Mouse (Mus musculus) neural tube, embryonic 11.5 days (tissue): ENCODE data around the gene Hspa8. TPM values are rescaled to one million over a fixed set of nuclear protein-coding genes. Genes with fewer than 3 reads are reported as not detected.
"Not testable (repeated sequence)": the region's sequence is repeated elsewhere in the genome, so short reads cannot be mapped to it uniquely, and the experiment has no call there.

Experiments used
- ATAC-seq: fragments of 200-750 bp; cut with Nextera tagmentation; 2 replicates; pipeline ENCODE4 v1.8.0; 2017; ENCODE audit warnings: moderate number of reproducible peaks, mild to moderate bottlenecking, moderate TSS enrichment, moderate library complexity; ENCODE audit not compliant: insufficient read depth, low FRiP score, low TSS enrichment
- DNase-seq: peaks from one replicate; pipeline ENCODE4 v3.0.0-alpha.2; 2015; ENCODE audit warnings: low spot score
- H3K27ac ChIP-seq: fragments of 300-500 bp; sonication (generic); 2 replicates; pipeline ENCODE4 v1.5.1; 2014; ENCODE audit warnings: low read depth, mild to moderate bottlenecking, low read length
- H3K27me3 ChIP-seq: fragments of 300-500 bp; sonication (generic); 2 replicates; pipeline ENCODE4 v1.6.1; 2014; ENCODE audit warnings: mild to moderate bottlenecking, low read length, mixed read lengths; ENCODE audit not compliant: control insufficient read depth, insufficient read depth
- H3K36me3 ChIP-seq: fragments of 300-500 bp; sonication (generic); 2 replicates; pipeline ENCODE4 v1.6.1; 2014; ENCODE audit warnings: mild to moderate bottlenecking, low read length, moderate library complexity, mixed read lengths; ENCODE audit not compliant: control insufficient read depth, insufficient read depth
- H3K4me1 ChIP-seq: fragments of 300-500 bp; sonication (generic); 2 replicates; pipeline ENCODE4 v1.6.1; 2014; ENCODE audit warnings: low read length, mixed read lengths; ENCODE audit not compliant: control insufficient read depth, insufficient read depth
- H3K4me2 ChIP-seq: fragments of 300-500 bp; sonication (generic); 2 replicates; pipeline ENCODE4 v1.6.1; 2014; ENCODE audit warnings: low read depth, mild to moderate bottlenecking, moderate library complexity
- H3K4me3 ChIP-seq: fragments of 300-500 bp; sonication (generic); 2 replicates; pipeline ENCODE4 v1.5.1; 2014; ENCODE audit warnings: low read depth, low read length
- H3K9ac ChIP-seq: fragments of 300-500 bp; sonication (generic); 2 replicates; pipeline ENCODE4 v1.6.1; 2014; ENCODE audit warnings: mild to moderate bottlenecking, low read length
- H3K9me3 ChIP-seq: fragments of 300-500 bp; sonication (generic); 2 replicates; pipeline ENCODE4 v1.6.1; 2016; ENCODE audit warnings: low read length; ENCODE audit not compliant: control insufficient read depth
- WGBS: fragments of 180-500 bp; shearing (Covaris S2); extraction: QIAGEN DNeasy Blood & Tissue Kit; methylation state at CpG from one replicate; pipeline ENCODE4 v1.1.7; 2014; 5-methylcytosine and 5-hydroxymethylcytosine counted together
- polyA plus RNA-seq: library from polyadenylated mRNA; unstranded; fragments of >200 nt; fragmentation: Nextera tagmentation; extraction: Ambion mirVana; gene quantifications from 2 replicates; pipeline ENCODE4 v1.2.1, GENCODE M21; 2014

Gene Hspa8
- polyA plus RNA-seq, 1 experiment from 2014 or later, result 3,707 TPM

- Histone ChIP-seq H3K4me3 (no peak overlapping the region), H3K4me1 (peaks cover 6% of the 10 kb centered on the region), H3K4me2 (no peak overlapping the region), H3K27me3 (no peaks in the 10 kb centered on the region), H3K9ac (no peak overlapping the region), H3K27ac (no peak overlapping the region), H3K9me3 (no peaks in the 10 kb centered on the region), H3K36me3 (no peaks in the 10 kb centered on the region)
- DNase-seq (no peak), ATAC-seq (no peak)
- 82% methylated on average over 11 of the region's 11 CpGs for WGBS
Observed at GRCm38 (mm10) chr9:40780892-40781725, 19.7 kb upstream of the Hspa8 start.

GRCm38 (mm10) chr9:40781726-40782581, 18.8 kb upstream of the Hspa8 start:
- peak overlapping the region; percentile 30 for H3K4me2 ChIP-seq
- no peak for ATAC-seq
- 35% methylated on average over 26 of the region's 26 CpGs for WGBS
- no peak overlapping the region; the same call in 1 of the 2 replicates for H3K9ac ChIP-seq
- H3K27me3 ChIP-seq, result no peaks in the 10 kb centered on the region
- no peaks in the 10 kb centered on the region for H3K9me3 ChIP-seq
- peaks cover 6% of the 10 kb centered on the region for H3K4me1 ChIP-seq
- no peaks in the 10 kb centered on the region for H3K36me3 ChIP-seq
- H3K27ac ChIP-seq, result no peak overlapping the region
- no peak for DNase-seq
- no peak overlapping the region for H3K4me3 ChIP-seq

- whole genome bisulfite sequencing, result 8% methylated on average over 13 of the region's 13 CpGs
- no peak for ATAC-seq
- Histone ChIP-seq H3K27me3 (no peaks in the 10 kb centered on the region), H3K4me3 (no peak overlapping the region), H3K9ac (peak overlapping the region; percentile 44), H3K4me1 (peaks cover 6% of the 10 kb centered on the region), H3K36me3 (no peaks in the 10 kb centered on the region), H3K4me2 (peak overlapping the region; percentile 29), H3K27ac (peak overlapping the region; percentile 58; the same call in 1 of the 2 replicates), H3K9me3 (no peaks in the 10 kb centered on the region)
- peak; percentile 61 for DNase-seq
Observed at GRCm38 (mm10) chr9:40783641-40784373, 17.0 kb upstream of the Hspa8 start.

- Histone ChIP-seq H3K4me2 (peak overlapping the region; percentile 29), H3K27ac (peak overlapping the region; percentile 58; the same call in 1 of the 2 replicates), H3K4me1 (peaks cover 6% of the 10 kb centered on the region), H3K9me3 (no peaks in the 10 kb centered on the region), H3K27me3 (no peaks in the 10 kb centered on the region), H3K36me3 (no peaks in the 10 kb centered on the region), H3K4me3 (no peak overlapping the region), H3K9ac (peak overlapping the region; percentile 44)
- DNase-seq (no peak), ATAC-seq (no peak; the same call in 1 of the 2 replicates)
- WGBS, result 7% methylated on average over 9 of the region's 9 CpGs
Observed at GRCm38 (mm10) chr9:40784374-40784967, 16.3 kb upstream of the Hspa8 start.

GRCm38 (mm10) chr9:40785452-40785851, 15.3 kb upstream of the Hspa8 start:
- no peak overlapping the region for H3K9ac ChIP-seq
- no peak overlapping the region for H3K27ac ChIP-seq
- peaks cover 6% of the 10 kb centered on the region for H3K4me1 ChIP-seq
- no peaks in the 10 kb centered on the region for H3K36me3 ChIP-seq
- DNase-seq (no peak), ATAC-seq (no peak)
- WGBS, result 66% methylated on average over 6 of the region's 6 CpGs
- H3K4me3 ChIP-seq, result no peak overlapping the region
- H3K27me3 ChIP-seq, result no peaks in the 10 kb centered on the region
- no peak overlapping the region for H3K4me2 ChIP-seq
- H3K9me3 ChIP-seq, result no peaks in the 10 kb centered on the region

- ATAC-seq, H3K9ac ChIP-seq, H3K9me3 ChIP-seq, H3K27ac ChIP-seq, H3K36me3 ChIP-seq, H3K4me3 ChIP-seq, H3K27me3 ChIP-seq, H3K4me1 ChIP-seq, DNase-seq, H3K4me2 ChIP-seq: not testable (repeated sequence)
- WGBS, result 95% methylated on average over 6 of the region's 6 CpGs
Observed at GRCm38 (mm10) chr9:40786820-40787219, 14.0 kb upstream of the Hspa8 start.

GRCm38 (mm10) chr9:40791864-40792633, 8.7 kb upstream of the Hspa8 start:
- Histone ChIP-seq H3K36me3 (no peaks in the 10 kb centered on the region), H3K9me3 (no peaks in the 10 kb centered on the region), H3K9ac (no peak overlapping the region), H3K27ac (no peak overlapping the region), H3K27me3 (no peaks in the 10 kb centered on the region), H3K4me2 (no peak overlapping the region), H3K4me3 (no peak overlapping the region), H3K4me1 (no peaks in the 10 kb centered on the region)
- ATAC-seq, result no peak
- WGBS, result 73% methylated on average over 6 of the region's 6 CpGs
- no peak for DNase-seq
